Mouse (Mus musculus): Measurements from ENCODE around the gene Eya4.

The Eya4 gene

DNA sequence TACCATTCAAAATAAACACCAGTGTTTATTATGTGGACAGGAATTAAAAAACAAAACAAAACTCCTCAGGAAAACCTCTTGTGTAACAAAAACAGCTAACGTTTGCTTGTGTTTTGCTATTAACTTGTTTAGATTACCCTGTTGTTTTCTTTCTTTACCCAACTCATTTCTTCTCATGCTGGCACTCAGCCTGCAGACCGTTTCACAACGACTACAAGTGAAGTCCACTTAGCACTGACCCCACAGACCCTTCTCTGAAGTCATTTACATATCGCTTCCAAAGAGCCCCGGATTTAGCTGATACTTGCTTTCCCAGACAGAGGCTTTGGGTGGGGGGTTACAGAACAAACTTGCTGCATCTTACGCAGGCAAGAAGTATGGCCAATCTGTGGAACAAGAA, 286.9 kb downstream of the Eya4 start:
- no peak for DNase-seq (ENCODE audit: inconsistent ontology term)

DNA sequence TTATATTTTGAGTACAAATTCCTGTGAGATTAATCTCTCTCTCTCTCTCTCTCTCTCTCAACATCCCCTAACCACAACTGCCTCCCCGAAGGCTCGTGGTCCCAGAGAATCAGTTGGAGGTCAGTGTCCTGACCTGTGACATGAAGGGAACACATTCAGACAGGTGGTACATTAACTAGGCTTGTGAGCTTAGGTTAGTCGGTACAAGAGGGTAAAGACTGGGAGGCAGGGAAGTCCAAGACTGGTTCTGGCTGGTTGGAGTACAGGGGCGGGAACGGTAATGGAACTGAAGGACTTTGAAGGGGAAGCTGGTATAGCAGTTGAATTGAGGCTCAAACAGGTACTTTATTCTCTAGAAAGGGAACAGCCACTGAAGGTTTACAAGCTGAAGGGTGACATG, 287.9 kb downstream of the Eya4 start:
- DNase-seq (ENCODE audit: inconsistent ontology term) = no peak

DNA sequence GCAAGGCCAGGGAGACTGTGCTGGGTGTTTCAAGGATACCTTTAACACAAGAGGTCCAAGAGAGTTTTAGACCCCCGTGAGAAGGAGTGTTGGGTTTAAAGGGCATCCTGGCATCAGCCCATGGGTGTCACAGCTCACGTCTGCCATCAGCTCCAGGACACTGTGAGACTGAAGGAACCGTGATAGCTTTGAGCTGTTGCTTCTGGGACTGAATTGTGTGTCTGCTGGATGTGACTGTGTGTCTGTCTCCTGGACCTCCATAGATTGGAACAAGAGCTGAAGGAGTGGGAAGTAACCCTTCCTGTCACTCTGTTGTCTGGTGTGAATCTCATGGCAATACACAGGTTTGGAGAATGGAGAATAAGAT, 289.9 kb downstream of the Eya4 start:
- DNase-seq (ENCODE audit: inconsistent ontology term) = no peak

DNA sequence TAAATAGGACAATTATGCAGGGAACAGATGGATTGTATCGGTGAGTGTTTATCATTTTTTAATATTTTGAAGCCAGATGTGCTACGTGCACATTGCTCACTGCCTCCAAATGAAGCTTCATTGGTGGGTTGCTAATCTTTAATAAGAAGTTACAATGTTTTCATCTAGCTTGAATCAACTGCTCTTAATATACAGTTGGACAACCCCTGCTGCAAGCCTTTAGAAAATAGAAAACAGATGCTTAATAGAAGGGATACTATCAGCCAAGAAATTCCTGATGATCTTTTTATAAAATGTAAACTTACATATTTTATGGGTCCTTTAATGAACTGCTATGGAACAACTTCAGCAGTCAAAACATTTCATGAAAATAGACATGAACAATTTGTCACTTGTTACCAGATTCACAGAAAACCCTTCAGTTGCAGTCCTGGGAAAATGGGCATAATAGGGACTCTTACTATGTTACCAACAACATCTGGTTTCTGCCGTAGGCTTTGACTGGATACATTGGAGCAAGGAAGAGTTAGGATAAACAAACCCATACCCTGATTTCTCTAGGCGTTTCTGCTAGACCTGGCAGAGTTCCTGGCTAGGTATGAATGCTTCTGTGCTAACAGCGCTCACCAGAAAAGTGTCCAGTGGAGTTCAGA, 290.4 kb downstream of the Eya4 start:
- no peak for DNase-seq (ENCODE audit: inconsistent ontology term)

DNA sequence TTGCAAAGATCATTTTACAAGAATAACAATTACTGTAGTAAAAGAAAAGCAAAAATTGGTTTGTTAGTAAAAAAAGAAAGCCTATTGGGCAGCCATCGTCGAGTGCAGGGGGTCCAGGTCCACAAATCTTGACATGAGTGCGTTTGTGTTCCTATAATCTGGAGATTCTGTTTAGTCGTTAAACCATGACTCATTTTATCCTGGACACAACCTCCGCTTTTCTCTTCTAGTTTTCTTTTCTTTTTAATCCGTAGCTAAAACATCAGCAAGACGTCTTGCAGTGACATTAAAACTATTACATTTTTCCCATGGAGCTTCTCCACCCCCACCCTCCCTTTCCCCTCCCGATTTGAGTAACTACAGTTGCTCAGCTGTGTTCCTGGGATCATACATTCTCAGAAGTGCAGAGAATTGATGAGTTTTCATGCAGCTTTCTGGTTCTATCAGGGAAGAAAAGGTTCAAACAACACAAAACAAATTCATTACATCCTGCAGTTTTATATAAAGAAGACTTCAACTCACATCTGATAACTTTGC, 297.1 kb downstream of the Eya4 start:
- DNase-seq (ENCODE audit: inconsistent ontology term) = no peak
